Mouse (Mus musculus) midbrain, postnatal 0 days (tissue): ENCODE data around the gene Psmd5. TPM values are rescaled to one million over a fixed set of nuclear protein-coding genes. Genes with fewer than 3 reads are reported as not detected.
"Not testable (repeated sequence)": the region's sequence is repeated elsewhere in the genome, so short reads cannot be mapped to it uniquely, and the experiment has no call there.

Experiments used
- ATAC-seq: fragments of 200-750 bp; cut with Nextera tagmentation; 2 replicates; pipeline ENCODE4 v1.8.0; 2017; ENCODE audit warnings: moderate number of reproducible peaks, mild to moderate bottlenecking, moderate TSS enrichment, moderate library complexity; ENCODE audit not compliant: low FRiP score
- DNase-seq: peaks from one replicate; pipeline ENCODE4 v3.0.0-alpha.2; 2015; ENCODE audit warnings: low spot score
- H3K27ac ChIP-seq: fragments of 300-500 bp; sonication (generic); 2 replicates; pipeline ENCODE4 v1.5.1; 2014; ENCODE audit warnings: low read depth, mild to moderate bottlenecking, low read length, mixed read lengths
- H3K27me3 ChIP-seq: fragments of 300-500 bp; sonication (generic); 2 replicates; pipeline ENCODE4 v1.6.1; 2014; ENCODE audit warnings: low read length, control low read depth, mixed read lengths; ENCODE audit not compliant: insufficient read depth
- H3K36me3 ChIP-seq: fragments of 300-500 bp; sonication (generic); 2 replicates; pipeline ENCODE4 v1.6.1; 2014; ENCODE audit warnings: low read length, control low read depth, mixed read lengths; ENCODE audit not compliant: insufficient read depth
- H3K4me1 ChIP-seq: fragments of 300-500 bp; sonication (generic); 2 replicates; pipeline ENCODE4 v1.6.1; 2014; ENCODE audit warnings: mild to moderate bottlenecking, control low read depth, antibody characterized with exemption, low read length, mixed read lengths; ENCODE audit not compliant: insufficient read depth
- H3K4me2 ChIP-seq: fragments of 300-500 bp; sonication (generic); 2 replicates; pipeline ENCODE4 v1.6.1; 2014; ENCODE audit warnings: low read depth, mild to moderate bottlenecking, low read length, mixed read lengths; ENCODE audit not compliant: poor library complexity, severe bottlenecking
- H3K4me3 ChIP-seq: fragments of 300-500 bp; sonication (generic); 2 replicates; pipeline ENCODE4 v1.5.1; 2014; ENCODE audit warnings: low read depth, mild to moderate bottlenecking, low read length, moderate library complexity
- H3K9ac ChIP-seq: fragments of 300-500 bp; sonication (generic); replicated peaks from 2 replicates; pipeline ENCODE4 v1.6.1; 2014; ENCODE audit warnings: mild to moderate bottlenecking, low read length, moderate library complexity, mixed read lengths; ENCODE audit not compliant: poor library complexity, severe bottlenecking
- H3K9me3 ChIP-seq: fragments of 300-500 bp; sonication (generic); 2 replicates; pipeline ENCODE4 v1.6.1; 2016; ENCODE audit warnings: low read length, control low read depth
- CTCF ChIP-seq: IDR thresholded peaks from 2 replicates; pipeline ENCODE4 v1.5.1; 2016; ENCODE audit warnings: antibody characterized with exemption, mild to moderate bottlenecking
- WGBS: fragments of 180-500 bp; shearing (Covaris S2); extraction: QIAGEN DNeasy Blood & Tissue Kit; methylation state at CpG from one replicate; pipeline ENCODE4 v1.1.7; 2014; 5-methylcytosine and 5-hydroxymethylcytosine counted together
- polyA plus RNA-seq: library from polyadenylated mRNA; unstranded; fragments of >200 nt; fragmentation: Nextera tagmentation; extraction: Ambion mirVana; gene quantifications from 2 replicates; pipeline ENCODE4 v1.2.1, GENCODE M21; 2015
- total RNA-seq: library from RNA; depleted of rRNA; stranded (reverse); fragments of >200 nt; gene quantifications from 2 replicates; pipeline ENCODE4 v1.2.3, GENCODE M21; 2014

The Psmd5 gene
- total and polyA plus RNA-seq, 2 experiments from 2014 or later = 42.6 to 82.8 TPM

- Histone ChIP-seq H3K4me1 (0 out of 2 replicates have a peak, but pooled peaks cover 8% of the 10 kb centered on the region), H3K9me3 (no peaks in the 10 kb centered on the region; the same call in 1 of the 2 replicates), H3K27ac (peak overlapping the region; percentile 87), H3K4me2 (peak overlapping the region; percentile 81), H3K27me3 (no peaks in the 10 kb centered on the region), H3K9ac (peak overlapping the region; percentile 97), H3K4me3 (peak overlapping the region; percentile 99), H3K36me3 (peaks cover 5% of the 10 kb centered on the region; the same call in 1 of the 2 replicates)
- DNase-seq (peak; percentile 1), ATAC-seq (peak; percentile 33; the same call in 1 of the 2 replicates)
- WGBS = 33% methylated on average over 19 of the region's 21 CpGs
- TF ChIP-seq CTCF = no peak
These were observed 48.1 kb downstream of the Psmd5 start for GRCm38 (mm10) chr2:34826460-34827231.

- no peak for TF ChIP-seq CTCF
- peak; percentile 95 for DNase-seq
- Histone ChIP-seq H3K27me3 (no peaks in the 10 kb centered on the region), H3K9me3 (no peaks in the 10 kb centered on the region; the same call in 1 of the 2 replicates), H3K4me1 (0 out of 2 replicates have a peak, but pooled peaks cover 8% of the 10 kb centered on the region), H3K4me2 (peak within 1 kb of the TSS; percentile 81), H3K27ac (peak within 1 kb of the TSS; percentile 87), H3K4me3 (peak within 1 kb of the TSS; percentile 99), H3K36me3 (peaks cover 5% of the 10 kb centered on the region; the same call in 1 of the 2 replicates), H3K9ac (peak within 1 kb of the TSS; percentile 97)
- peak; percentile 98 for ATAC-seq
- under 1% methylated on average over 55 of the region's 57 CpGs for WGBS
These were observed 48.8 kb downstream of the Psmd5 start, which contains the start of gene Fbxw2 for GRCm38 (mm10) chr2:34825827-34826459. Gene Fbxw2 (minus strand): TSS chr2:34826311.

- 96% methylated on average over 2 of the region's 2 CpGs for WGBS
- no peak for ATAC-seq
- no peaks in the 10 kb centered on the region for H3K4me1 ChIP-seq
These were observed 56.3 kb downstream of the Psmd5 start for GRCm38 (mm10) chr2:34818492-34818891.

GRCm38 (mm10) chr2:34815893-34816292, 58.9 kb downstream of the Psmd5 start:
- not testable (repeated sequence) for DNase-seq, ATAC-seq, H3K27me3 ChIP-seq, H3K4me3 ChIP-seq, H3K9ac ChIP-seq, H3K27ac ChIP-seq, H3K4me1 ChIP-seq, H3K4me2 ChIP-seq, H3K9me3 ChIP-seq
- WGBS = 96% methylated on average over 2 of the region's 2 CpGs
- H3K36me3 ChIP-seq = peaks cover 12% of the 10 kb centered on the region

More at GRCm38 (mm10) chr2:34818492-34818891, 56.3 kb downstream of the Psmd5 start:
- H3K4me2 ChIP-seq = no peak overlapping the region
- H3K36me3 ChIP-seq = peaks cover 7% of the 10 kb centered on the region
- no peak overlapping the region for H3K27ac ChIP-seq
- DNase-seq = no peak
- H3K4me3 ChIP-seq = no peak overlapping the region
- H3K9ac ChIP-seq = no peak overlapping the region
- H3K9me3 ChIP-seq = no peaks in the 10 kb centered on the region
- TF ChIP-seq CTCF = 0 out of 2 replicates have a peak, but pooled peaks have one; percentile 16
- H3K27me3 ChIP-seq = no peaks in the 10 kb centered on the region

GRCm38 (mm10) chr2:34812706-34813105, 62.1 kb downstream of the Psmd5 start:
- ATAC-seq (no peak), DNase-seq (no peak)
- H3K36me3 ChIP-seq = peaks cover 16% of the 10 kb centered on the region
- TF ChIP-seq CTCF = no peak
- H3K9me3 ChIP-seq = no peaks in the 10 kb centered on the region
- H3K9ac ChIP-seq = no peak overlapping the region
- no peaks in the 10 kb centered on the region for H3K4me1 ChIP-seq
- H3K27me3 ChIP-seq = no peaks in the 10 kb centered on the region
- H3K4me2 ChIP-seq = no peak overlapping the region
- WGBS = 88% methylated on average over 7 of the region's 7 CpGs
- no peak overlapping the region for H3K4me3 ChIP-seq
- no peak overlapping the region for H3K27ac ChIP-seq

GRCm38 (mm10) chr2:34810775-34811174, 64.0 kb downstream of the Psmd5 start:
- Histone ChIP-seq H3K9me3 (no peaks in the 10 kb centered on the region), H3K36me3 (peaks cover 21% of the 10 kb centered on the region; the same call in 1 of the 2 replicates), H3K4me2 (no peak overlapping the region), H3K4me3 (no peak overlapping the region), H3K27me3 (no peaks in the 10 kb centered on the region), H3K9ac (no peak overlapping the region), H3K27ac (no peak overlapping the region), H3K4me1 (no peaks in the 10 kb centered on the region)
- no peak for DNase-seq
- WGBS = 94% methylated on average over 3 of the region's 3 CpGs
- TF ChIP-seq CTCF = no peak
- ATAC-seq = no peak
